Mouse (Mus musculus) intestine, embryonic 16.5 days (tissue): ENCODE measurements around the gene Slc25a23. TPM values are rescaled to one million over a fixed set of nuclear protein-coding genes. Genes with fewer than 3 reads are reported as not detected.
"Not testable (repeated sequence)": the region's sequence is repeated elsewhere in the genome, so short reads cannot be mapped to it uniquely, and the experiment has no call there.

ENCODE experiments used
- ATAC-seq: fragments of 200-750 bp; cut with Nextera tagmentation; 2 replicates; pipeline ENCODE4 v1.8.0; 2017; ENCODE audit warnings: moderate TSS enrichment, moderate library complexity
- H3K27ac ChIP-seq: fragments of 300-500 bp; sonication (generic); 2 replicates; pipeline ENCODE4 v1.5.1; 2014; ENCODE audit warnings: mild to moderate bottlenecking, low read length
- H3K27me3 ChIP-seq: fragments of 300-500 bp; sonication (generic); replicated peaks from 2 replicates; pipeline ENCODE4 v1.6.1; 2014; ENCODE audit warnings: low read length, control low read depth, mixed read lengths; ENCODE audit not compliant: control insufficient read depth, insufficient read depth
- H3K36me3 ChIP-seq: fragments of 300-500 bp; sonication (generic); 2 replicates; pipeline ENCODE4 v1.6.1; 2014; ENCODE audit warnings: low read length, control low read depth; ENCODE audit not compliant: control insufficient read depth, insufficient read depth
- H3K4me1 ChIP-seq: fragments of 300-500 bp; sonication (generic); 2 replicates; pipeline ENCODE4 v1.6.1; 2014; ENCODE audit warnings: low read length, control low read depth, mixed read lengths; ENCODE audit not compliant: control insufficient read depth, insufficient read depth
- H3K4me2 ChIP-seq: fragments of 300-500 bp; sonication (generic); 2 replicates; pipeline ENCODE4 v1.6.1; 2014; ENCODE audit warnings: low read depth, low read length, control low read depth
- H3K4me3 ChIP-seq: fragments of 300-500 bp; sonication (generic); 2 replicates; pipeline ENCODE4 v1.5.1; 2014; ENCODE audit warnings: mild to moderate bottlenecking, low read length
- H3K9ac ChIP-seq: fragments of 300-500 bp; sonication (generic); 2 replicates; pipeline ENCODE4 v1.6.1; 2014; ENCODE audit warnings: low read depth, low read length
- H3K9me3 ChIP-seq: fragments of 300-500 bp; sonication (generic); 2 replicates; pipeline ENCODE4 v1.6.1; 2016; ENCODE audit warnings: low read length, control low read depth; ENCODE audit not compliant: control insufficient read depth
- WGBS: fragments of 180-500 bp; shearing (Covaris S2); extraction: QIAGEN DNeasy Blood & Tissue Kit; methylation state at CpG from one replicate; pipeline ENCODE4 v1.1.7; 2014; 5-methylcytosine and 5-hydroxymethylcytosine counted together
- polyA plus RNA-seq: library from polyadenylated mRNA; unstranded; fragments of >200 nt; fragmentation: Nextera tagmentation; extraction: Ambion mirVana; gene quantifications from 2 replicates; pipeline ENCODE4 v1.2.1, GENCODE M21; 2015

Slc25a23 gene
- polyA plus RNA-seq, 1 experiment from 2014 or later, result 5.7 TPM

GRCm38 (mm10) chr17:57062011-57062521, 2.4 kb upstream of the Slc25a23 start:
- Histone ChIP-seq H3K27ac (peak overlapping the region; percentile 92), H3K9ac (peak overlapping the region; percentile 71), H3K27me3 (peaks cover 19% of the 10 kb centered on the region), H3K9me3 (no peaks in the 10 kb centered on the region), H3K4me3 (peak overlapping the region; percentile 60), H3K4me1 (peaks cover 23% of the 10 kb centered on the region), H3K4me2 (peak overlapping the region; percentile 94), H3K36me3 (peaks cover 4% of the 10 kb centered on the region; the same call in 1 of the 2 replicates)
- peak; percentile 82 for ATAC-seq
- 2% methylated on average over 36 of the region's 39 CpGs for WGBS

- H3K4me1 ChIP-seq, result peaks cover 23% of the 10 kb centered on the region
- peak overlapping the region; percentile 94 for H3K4me2 ChIP-seq
- peak overlapping the region; percentile 92 for H3K27ac ChIP-seq
- no peak for ATAC-seq
- H3K9me3 ChIP-seq, result no peaks in the 10 kb centered on the region
- 38% methylated on average over 10 of the region's 10 CpGs for WGBS
- peak overlapping the region; percentile 81 for H3K4me3 ChIP-seq
- 0 out of 2 replicates have a peak overlapping the region, but pooled peaks have one; percentile 59 for H3K9ac ChIP-seq
- peaks cover 4% of the 10 kb centered on the region; the same call in 1 of the 2 replicates for H3K36me3 ChIP-seq
- H3K27me3 ChIP-seq, result peaks cover 19% of the 10 kb centered on the region
Measured at GRCm38 (mm10) chr17:57061069-57061468, 1.4 kb upstream of the Slc25a23 start.

- H3K9me3 ChIP-seq, result no peaks in the 10 kb centered on the region
- H3K4me3 ChIP-seq, result peak overlapping the region; percentile 81
- H3K9ac ChIP-seq, result peak overlapping the region; percentile 90
- H3K27ac ChIP-seq, result peak overlapping the region; percentile 92
- peaks cover 23% of the 10 kb centered on the region for H3K4me1 ChIP-seq
- H3K27me3 ChIP-seq, result peaks cover 19% of the 10 kb centered on the region
- peak; percentile 85 for ATAC-seq
- H3K4me2 ChIP-seq, result peak overlapping the region; percentile 94
- 0% methylated on average over 44 of the region's 44 CpGs for WGBS
- H3K36me3 ChIP-seq, result peaks cover 4% of the 10 kb centered on the region; the same call in 1 of the 2 replicates
Measured at GRCm38 (mm10) chr17:57060231-57060801, 653 bp upstream of the Slc25a23 start.

- Histone ChIP-seq H3K27me3 (peaks cover 19% of the 10 kb centered on the region), H3K27ac (peak within 1 kb of the TSS; percentile 92), H3K4me2 (peak within 1 kb of the TSS; percentile 94), H3K36me3 (no peaks in the 10 kb centered on the region), H3K9ac (peak within 1 kb of the TSS; percentile 90), H3K4me1 (peaks cover 19% of the 10 kb centered on the region), H3K4me3 (peak within 1 kb of the TSS; percentile 81), H3K9me3 (no peaks in the 10 kb centered on the region)
- WGBS, result 3% methylated on average over 20 of the region's 22 CpGs
- ATAC-seq, result no peak
Measured at GRCm38 (mm10) chr17:57058891-57059485, 675 bp downstream of the Slc25a23 start, which contains the start of gene Crb3. Crb3 (plus strand) TSS chr17:57059105.

- no peak overlapping the region for H3K4me2 ChIP-seq
- peaks cover 18% of the 10 kb centered on the region for H3K4me1 ChIP-seq
- no peak for ATAC-seq
- peaks cover 6% of the 10 kb centered on the region; the same call in 1 of the 2 replicates for H3K36me3 ChIP-seq
- no peaks in the 10 kb centered on the region for H3K9me3 ChIP-seq
- WGBS, result 81% methylated on average over 3 of the region's 3 CpGs
- peaks cover 3% of the 10 kb centered on the region; the same call in 1 of the 2 replicates for H3K27me3 ChIP-seq
- H3K27ac ChIP-seq, result no peak overlapping the region
- no peak overlapping the region for H3K4me3 ChIP-seq
- no peak overlapping the region for H3K9ac ChIP-seq
Measured at GRCm38 (mm10) chr17:57056246-57056645, 3.4 kb downstream of the Slc25a23 start.

GRCm38 (mm10) chr17:57051679-57052078, 8.0 kb downstream of the Slc25a23 start:
- not testable (repeated sequence) for H3K4me1 ChIP-seq, H3K27ac ChIP-seq, ATAC-seq, H3K27me3 ChIP-seq, H3K9ac ChIP-seq, H3K4me3 ChIP-seq, H3K4me2 ChIP-seq, H3K9me3 ChIP-seq, H3K36me3 ChIP-seq
- 85% methylated on average over 4 of the region's 4 CpGs for WGBS

GRCm38 (mm10) chr17:57048816-57049215, 10.8 kb downstream of the Slc25a23 start:
- Histone ChIP-seq H3K9ac (no peak overlapping the region), H3K27me3 (no peaks in the 10 kb centered on the region), H3K4me3 (no peak overlapping the region), H3K27ac (no peak overlapping the region), H3K4me1 (no peaks in the 10 kb centered on the region), H3K4me2 (no peak overlapping the region), H3K9me3 (no peaks in the 10 kb centered on the region), H3K36me3 (peaks cover 6% of the 10 kb centered on the region; the same call in 1 of the 2 replicates)
- 93% methylated on average over 3 of the region's 3 CpGs for WGBS
- no peak for ATAC-seq

- Histone ChIP-seq H3K9ac (no peak overlapping the region), H3K27ac (no peak overlapping the region), H3K27me3 (no peaks in the 10 kb centered on the region), H3K4me2 (no peak overlapping the region), H3K9me3 (no peaks in the 10 kb centered on the region), H3K36me3 (peaks cover 3% of the 10 kb centered on the region; the same call in 1 of the 2 replicates), H3K4me3 (no peak overlapping the region), H3K4me1 (no peaks in the 10 kb centered on the region)
- 51% methylated on average over 5 of the region's 5 CpGs for WGBS
- ATAC-seq, result 0 out of 2 replicates have a peak, but pooled peaks have one; percentile 9
Measured at GRCm38 (mm10) chr17:57047406-57047805, 12.3 kb downstream of the Slc25a23 start.

GRCm38 (mm10) chr17:57041554-57041953, 18.1 kb downstream of the Slc25a23 start, which contains the start of gene Slc25a41:
Slc25a41 (minus strand) TSS chr17:57041654.
- Histone ChIP-seq H3K4me1 (peaks cover 2% of the 10 kb centered on the region; the same call in 1 of the 2 replicates), H3K4me3 (no peak within 1 kb of the TSS), H3K27ac (no peak within 1 kb of the TSS), H3K9me3 (no peaks in the 10 kb centered on the region), H3K4me2 (no peak within 1 kb of the TSS), H3K27me3 (no peaks in the 10 kb centered on the region; the same call in 1 of the 2 replicates), H3K36me3 (no peaks in the 10 kb centered on the region), H3K9ac (no peak within 1 kb of the TSS)
- WGBS, result 74% methylated on average over 8 of the region's 8 CpGs
- no peak for ATAC-seq
